Mouse (Mus musculus): Measurements from ENCODE around the gene Gm49416.
A peak's percentile ranks its signal among the peaks of the same experiment; 100 is the strongest.

Gm49416 gene

GRCm38 (mm10) chr19:8920073-8920736 is 31.5 kb downstream of the Gm49416 start, which contains the start of gene B3gat3:
Gene B3gat3 (plus strand): TSS chr19:8920374.
- DNase-seq (ENCODE audit: low spot score in 2 of 2), result peak; percentile 92 to 94

GRCm38 (mm10) chr19:8920836-8921291 is 32.1 kb downstream of the Gm49416 start:
- no peak for DNase-seq (ENCODE audit: low spot score in 2 of 2)

GRCm38 (mm10) chr19:8921741-8922140 is 33.0 kb downstream of the Gm49416 start:
- no peak for DNase-seq (ENCODE audit: low spot score in 2 of 2)

- no peak for DNase-seq (ENCODE audit: low spot score in 2 of 2)
Measured at GRCm38 (mm10) chr19:8926766-8927165, 38.0 kb downstream of the Gm49416 start.

GRCm38 (mm10) chr19:8927891-8928525 is 39.3 kb downstream of the Gm49416 start:
- no peak for DNase-seq (ENCODE audit: low spot score in 2 of 2)

- no peak for DNase-seq (ENCODE audit: low spot score in 2 of 2)
Measured at GRCm38 (mm10) chr19:8928689-8929223, 40.0 kb downstream of the Gm49416 start.

GRCm38 (mm10) chr19:8929224-8930088 is 40.7 kb downstream of the Gm49416 start, which contains the start of the genes Rom1 and Eml3:
Gene Rom1 (minus strand): TSS chr19:8929356.
Gene Eml3 (plus strand): TSS chr19:8929552.
- DNase-seq (ENCODE audit: low spot score in 2 of 2), result no peak

- DNase-seq (ENCODE audit: low spot score in 2 of 2), result no peak
Measured at GRCm38 (mm10) chr19:8930117-8930516, 41.4 kb downstream of the Gm49416 start.

GRCm38 (mm10) chr19:8930771-8931170 is 42.0 kb downstream of the Gm49416 start:
- DNase-seq (ENCODE audit: low spot score in 2 of 2), result no peak

- DNase-seq (ENCODE audit: low spot score in 2 of 2), result no peak
Measured at GRCm38 (mm10) chr19:8936736-8937135, 48.0 kb downstream of the Gm49416 start.

- no peak for DNase-seq (ENCODE audit: low spot score in 2 of 2)
Measured at GRCm38 (mm10) chr19:8940526-8941133, 51.9 kb downstream of the Gm49416 start.

GRCm38 (mm10) chr19:8941136-8941514 is 52.4 kb downstream of the Gm49416 start:
- DNase-seq (ENCODE audit: low spot score in 2 of 2), result no peak

- peak; percentile 89 to 90 for DNase-seq (ENCODE audit: low spot score in 2 of 2)
Measured at GRCm38 (mm10) chr19:8941515-8942217, 52.9 kb downstream of the Gm49416 start, which contains the start of gene Mta2. Gene Mta2 (plus strand): TSS chr19:8941875.

- no peak for DNase-seq (ENCODE audit: low spot score in 2 of 2)
Measured at GRCm38 (mm10) chr19:8942276-8942964, 53.7 kb downstream of the Gm49416 start.

- no peak for DNase-seq (ENCODE audit: low spot score in 2 of 2)
Measured at GRCm38 (mm10) chr19:8943047-8943446, 54.3 kb downstream of the Gm49416 start.

- DNase-seq (ENCODE audit: low spot score in 2 of 2), result no peak
Measured at GRCm38 (mm10) chr19:8944062-8944461, 55.3 kb downstream of the Gm49416 start.

GRCm38 (mm10) chr19:8944750-8945149 is 56.0 kb downstream of the Gm49416 start:
- no peak for DNase-seq (ENCODE audit: low spot score in 2 of 2)
